Mouse (Mus musculus) MEL (cell line): ENCODE data around the gene 2310039H08Rik. TPM values are rescaled to one million over a fixed set of nuclear protein-coding genes. Genes with fewer than 3 reads are reported as not detected.

Source experiments
- DNase-seq: peaks from one replicate; pipeline ENCODE4 v3.0.0; 2011; ENCODE audit warnings: low read depth, low spot score
- H3K27ac ChIP-seq: 2 replicates; pipeline ENCODE4 v1.5.1; 2012; ENCODE audit warnings: low read depth, mild to moderate bottlenecking, control low read depth, low read length, moderate library complexity; ENCODE audit not compliant: control insufficient read depth
- H3K27me3 ChIP-seq, 2 experiments: fragments of 150-350 bp in 1 of 2; sonication (generic) in 1 of 2; 2 replicates each; pipeline ENCODE4 v1.6.1; 2012; ENCODE audit warnings: low read length in 2 of 2, mild to moderate bottlenecking in 2 of 2, improper control_type of control experiment in 1 of 2, moderate library complexity in 1 of 2; ENCODE audit not compliant: insufficient read depth in 2 of 2, control insufficient read depth in 1 of 2
- H3K36me3 ChIP-seq, 2 experiments: 2 replicates each; pipeline ENCODE4 v1.6.1; 2012 to 2014; ENCODE audit warnings: low read length in 2 of 2, improper control_type of control experiment in 1 of 2, inconsistent platforms in 1 of 2, mild to moderate bottlenecking in 1 of 2; ENCODE audit not compliant: insufficient read depth in 2 of 2, control insufficient read depth in 1 of 2
- H3K4me1 ChIP-seq, 2 experiments: fragments of 150-350 bp in 1 of 2; sonication (generic) in 1 of 2; 2 replicates each; pipeline ENCODE4 v1.6.1; 2012; ENCODE audit warnings: low read length in 2 of 2, improper control_type of control experiment in 1 of 2, mild to moderate bottlenecking in 1 of 2; ENCODE audit not compliant: insufficient read depth in 2 of 2, control insufficient read depth in 1 of 2
- H3K4me3 ChIP-seq, 2 experiments: fragments of 150-350 bp in 1 of 2; sonication (generic) in 1 of 2; 2 replicates each; pipeline ENCODE4 v1.5.1; 2012; ENCODE audit warnings: low read depth in 2 of 2, low read length in 2 of 2, mild to moderate bottlenecking in 2 of 2, moderate library complexity in 2 of 2, control low read depth in 1 of 2, improper control_type of control experiment in 1 of 2; ENCODE audit not compliant: control insufficient read depth in 1 of 2, insufficient read depth in 1 of 2
- H3K79me2 ChIP-seq: 2 replicates; pipeline ENCODE4 v1.6.1; 2012; ENCODE audit warnings: mild to moderate bottlenecking, low read length, moderate library complexity; ENCODE audit not compliant: control insufficient read depth, poor library complexity, insufficient read depth
- H3K9ac ChIP-seq: 2 replicates; pipeline ENCODE4 v1.6.1; 2012; ENCODE audit warnings: low read depth, mild to moderate bottlenecking, control low read depth, low read length, moderate library complexity; ENCODE audit not compliant: control insufficient read depth, poor library complexity, severe bottlenecking
- H3K9me3 ChIP-seq: fragments of 150-350 bp; sonication (generic); replicated peaks from 2 replicates; pipeline ENCODE4 v1.6.1; 2012; ENCODE audit warnings: mild to moderate bottlenecking, low read length, improper control_type of control experiment, moderate library complexity; ENCODE audit not compliant: insufficient read depth
- ELF1 ChIP-seq: IDR thresholded peaks from 2 replicates; pipeline ENCODE4 v1.6.1; 2014; ENCODE audit warnings: low read depth, mild to moderate bottlenecking, inconsistent platforms, low read length, improper control_type of control experiment, moderate library complexity
- EP300 ChIP-seq, 2 experiments: IDR thresholded peaks; 2 replicates each; pipeline ENCODE4 v1.6.1; 2011; ENCODE audit warnings: improper control_type of control experiment in 2 of 2, low read length in 2 of 2, low read depth in 1 of 2, mild to moderate bottlenecking in 1 of 2
- GABPA ChIP-seq: IDR thresholded peaks from 2 replicates; pipeline ENCODE4 v1.6.1; 2012; ENCODE audit warnings: low read depth, mild to moderate bottlenecking, inconsistent platforms, low read length, improper control_type of control experiment, moderate library complexity
- HCFC1 ChIP-seq: IDR thresholded peaks from 2 replicates; pipeline ENCODE4 v1.6.1; 2012; ENCODE audit warnings: low read depth, mild to moderate bottlenecking, inconsistent platforms, low read length, improper control_type of control experiment, moderate library complexity
- JUND ChIP-seq: IDR thresholded peaks from 2 replicates; pipeline ENCODE4 v1.6.1; 2011; ENCODE audit warnings: low read depth, mild to moderate bottlenecking, improper control_type of control experiment, low read length
- KAT2A ChIP-seq: conservative IDR thresholded peaks from 2 replicates; pipeline ENCODE4 v1.6.1; 2012; ENCODE audit warnings: low read depth, low read length, improper control_type of control experiment, inconsistent platforms
- MAFK ChIP-seq: IDR thresholded peaks from 2 replicates; pipeline ENCODE4 v1.6.1; 2011; ENCODE audit warnings: low read depth, mild to moderate bottlenecking, low read length, improper control_type of control experiment, borderline replicate concordance
- MAX ChIP-seq: IDR thresholded peaks from 2 replicates; pipeline ENCODE4 v1.6.1; 2011; ENCODE audit warnings: low read length, improper control_type of control experiment
- MXI1 ChIP-seq: IDR thresholded peaks from 2 replicates; pipeline ENCODE4 v1.6.1; 2011; ENCODE audit warnings: mild to moderate bottlenecking, low read depth, low read length, improper control_type of control experiment
- MYB ChIP-seq: IDR thresholded peaks from 2 replicates; pipeline ENCODE4 v1.6.1; 2011; ENCODE audit warnings: mild to moderate bottlenecking, low read depth, low read length, improper control_type of control experiment
- NELFE ChIP-seq: IDR thresholded peaks from 2 replicates; pipeline ENCODE4 v1.6.1; 2011; ENCODE audit warnings: low read depth, low read length, improper control_type of control experiment
- NRF1 ChIP-seq: IDR thresholded peaks from 2 replicates; pipeline ENCODE4 v1.6.1; 2014; ENCODE audit warnings: low read depth, mild to moderate bottlenecking, inconsistent platforms, low read length, improper control_type of control experiment, moderate library complexity; ENCODE audit not compliant: poor library complexity, insufficient read depth, severe bottlenecking
- RAD21 ChIP-seq: IDR thresholded peaks from 2 replicates; pipeline ENCODE4 v1.6.1; 2011; ENCODE audit warnings: mild to moderate bottlenecking, low read depth, low read length, improper control_type of control experiment
- SMC3 ChIP-seq: IDR thresholded peaks from 2 replicates; pipeline ENCODE4 v1.6.1; 2011; ENCODE audit warnings: low read depth, low read length, improper control_type of control experiment
- TAL1 ChIP-seq: IDR thresholded peaks from 2 replicates; pipeline ENCODE4 v1.6.1; 2012; ENCODE audit warnings: mild to moderate bottlenecking, inconsistent platforms, low read length, moderate library complexity, mixed read lengths
- UBTF ChIP-seq: IDR thresholded peaks from 2 replicates; pipeline ENCODE4 v1.6.1; 2012; ENCODE audit warnings: low read depth, mild to moderate bottlenecking, inconsistent platforms, low read length, improper control_type of control experiment, moderate library complexity, borderline replicate concordance; ENCODE audit not compliant: insufficient read depth
- polyA plus RNA-seq, 2 experiments: library from polyadenylated mRNA; stranded (reverse) in 1 of 2; unstranded in 1 of 2; fragments of >175 nt in 1 of 2; fragments of >200 nt in 1 of 2; gene quantifications; 2 replicates each; pipeline versions ENCODE4 v1.2.1 to v1.2.4; 2012; ENCODE audit warnings: low replicate concordance in 2 of 2, low read depth in 1 of 2; ENCODE audit not compliant: insufficient read length in 2 of 2, insufficient read depth in 1 of 2, missing spikeins in 1 of 2
- total RNA-seq: library from RNA; depleted of rRNA; stranded (reverse); fragments of 300-350 nt; gene quantifications from 2 replicates; pipeline ENCODE4 v1.2.3, GENCODE M21; 2012

The 2310039H08Rik gene
- total and polyA plus RNA-seq, 3 experiments: 41.3 to 53.2 TPM; not detected in 1

GRCm38 (mm10) chr17:46810672-46811071, 38.2 kb downstream of the 2310039H08Rik start:
- no peak overlapping the region for H3K9ac ChIP-seq
- no peaks in the 10 kb centered on the region; a peak in 1 of 4 replicates for H3K36me3 ChIP-seq
- DNase-seq: no peak
- TF ChIP-seq SMC3: no peak
- TF ChIP-seq NRF1: no peak
- TF ChIP-seq JUND: no peak
- no peak for TF ChIP-seq NELFE
- H3K79me2 ChIP-seq: no peaks in the 10 kb centered on the region
- H3K27me3 ChIP-seq: no peaks in the 10 kb centered on the region
- H3K4me3 ChIP-seq: no peak overlapping the region
- H3K4me1 ChIP-seq: no peaks in the 10 kb centered on the region
- H3K9me3 ChIP-seq: no peaks in the 10 kb centered on the region
- no peak overlapping the region for H3K27ac ChIP-seq

DNA sequence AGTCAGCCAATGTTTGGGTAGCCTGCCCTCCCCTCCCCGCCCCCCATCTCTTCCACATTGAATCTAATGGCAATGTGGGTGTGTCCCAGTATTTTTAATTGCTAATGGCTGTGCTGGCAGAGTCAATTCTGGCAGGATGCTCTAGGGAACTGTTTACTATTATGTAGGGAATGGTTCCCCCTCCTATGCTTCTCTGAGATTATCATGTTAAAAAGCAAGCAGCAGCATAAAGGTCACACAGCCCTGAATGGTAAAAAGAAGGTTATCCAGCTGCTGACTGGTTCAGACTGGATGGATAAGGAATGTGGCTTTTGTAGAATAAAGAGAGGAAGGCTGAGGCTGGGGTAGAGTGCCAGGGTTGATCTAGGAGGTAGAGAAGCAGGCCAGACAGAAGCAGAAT, 40.0 kb downstream of the 2310039H08Rik start:
- Histone ChIP-seq H3K79me2 (no peaks in the 10 kb centered on the region), H3K4me3 (no peak overlapping the region), H3K27ac (no peak overlapping the region), H3K36me3 (peaks cover 0 to under 1% of the 10 kb centered on the region in 2 experiments; a peak in 2 of 4 replicates), H3K27me3 (no peaks in the 10 kb centered on the region), H3K9ac (no peak overlapping the region), H3K9me3 (no peaks in the 10 kb centered on the region), H3K4me1 (peaks cover 0 to 2% of the 10 kb centered on the region in 2 experiments; a peak in 2 of 4 replicates)
- TF ChIP-seq MAX (no peak), NELFE (no peak), JUND (no peak), ELF1 (no peak), EP300 (IDR thresholded peaks at IDR 0.05; ENCODE audit: low read depth in 1 of 2, low read length in 2 of 2) (no peak), HCFC1 (no peak), TAL1 (no peak), MXI1 (no peak), RAD21 (no peak), MAFK (no peak), UBTF (no peak), GABPA (no peak), MYB (no peak), KAT2A (no peak)
- no peak for DNase-seq
